Mouse (Mus musculus) kidney, postnatal 4 days (tissue): ENCODE measurements around the gene Sapcd1.
"Not testable (repeated sequence)": the region's sequence is repeated elsewhere in the genome, so short reads cannot be mapped to it uniquely, and the experiment has no call there.

ENCODE experiments used
- DNase-seq, 2 experiments: peaks; one replicate each; pipeline ENCODE4 v3.0.0; 2021; ENCODE audit warnings: mixed read lengths in 2 of 2

The Sapcd1 gene

GRCm38 (mm10) chr17:35052271-35052798, 24.5 kb upstream of the Sapcd1 start:
- no peak for DNase-seq

- DNase-seq = peak; percentile 78 to 87
Observed at GRCm38 (mm10) chr17:35051156-35052086, 23.6 kb upstream of the Sapcd1 start.

DNA sequence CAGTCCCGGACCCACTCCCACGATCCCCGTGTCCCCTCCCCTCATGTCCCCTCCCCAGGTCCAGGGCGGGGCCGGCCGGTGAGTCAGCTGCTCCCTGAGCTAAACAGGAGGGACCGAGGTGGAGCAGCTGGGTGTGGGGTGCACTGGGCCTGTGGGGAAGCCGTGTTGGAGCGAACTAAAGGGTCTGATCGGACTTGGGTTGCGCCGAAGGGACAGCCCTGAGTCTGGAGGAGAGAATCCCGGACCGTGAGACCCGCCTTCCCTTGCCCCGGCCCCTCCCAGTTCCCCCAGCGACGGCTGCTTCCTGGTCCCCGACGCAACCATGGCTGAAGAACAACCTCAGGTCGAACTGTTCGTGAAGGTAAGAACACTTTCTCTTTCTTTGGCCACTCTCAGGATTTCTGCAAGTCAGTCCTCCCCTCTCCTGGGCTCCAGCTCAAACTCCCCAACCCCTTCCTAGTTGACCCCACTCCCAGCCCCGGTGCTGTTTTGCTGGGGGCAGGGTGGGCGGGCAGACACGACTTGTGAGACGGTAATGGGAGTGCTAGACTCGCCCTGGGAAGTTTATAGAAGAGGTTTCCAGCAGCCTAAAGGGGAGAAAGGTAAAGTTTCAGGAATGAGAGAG, 22.4 kb upstream of the Sapcd1 start:
- peak; percentile 83 to 90 for DNase-seq

- DNase-seq = peak; percentile 78 to 86
Observed at GRCm38 (mm10) chr17:35049561-35050016, 21.8 kb upstream of the Sapcd1 start, which contains the start of gene Clic1. Gene Clic1 (plus strand): TSS chr17:35049966.

DNA sequence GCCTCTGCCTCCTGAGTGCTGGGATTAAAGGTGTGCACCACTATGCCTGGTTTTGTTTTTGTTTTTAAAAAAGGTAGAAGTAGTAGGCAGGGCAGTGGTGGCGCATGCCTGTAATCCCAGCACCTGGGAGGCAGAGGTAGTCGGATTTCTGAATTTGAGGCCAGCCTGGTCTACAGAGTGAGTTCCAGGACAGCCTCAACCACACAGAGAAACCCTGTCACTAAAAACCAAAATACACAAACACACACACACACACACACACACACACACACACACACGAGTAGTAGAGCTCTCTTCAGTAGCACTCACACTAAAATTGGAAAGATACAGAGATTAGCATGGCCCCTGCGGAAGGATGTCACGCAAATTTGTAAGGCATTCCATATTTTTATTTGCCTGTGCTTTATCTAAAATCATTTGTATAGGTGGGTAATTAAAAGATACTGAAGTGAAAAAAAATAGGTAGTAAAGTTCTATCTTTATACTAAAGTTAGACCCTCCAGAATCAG, 21.2 kb upstream of the Sapcd1 start:
- no peak for DNase-seq

- peak in 1 of 2 experiments; percentile 39 for DNase-seq
Observed at GRCm38 (mm10) chr17:35048149-35048931, 20.5 kb upstream of the Sapcd1 start.

DNA sequence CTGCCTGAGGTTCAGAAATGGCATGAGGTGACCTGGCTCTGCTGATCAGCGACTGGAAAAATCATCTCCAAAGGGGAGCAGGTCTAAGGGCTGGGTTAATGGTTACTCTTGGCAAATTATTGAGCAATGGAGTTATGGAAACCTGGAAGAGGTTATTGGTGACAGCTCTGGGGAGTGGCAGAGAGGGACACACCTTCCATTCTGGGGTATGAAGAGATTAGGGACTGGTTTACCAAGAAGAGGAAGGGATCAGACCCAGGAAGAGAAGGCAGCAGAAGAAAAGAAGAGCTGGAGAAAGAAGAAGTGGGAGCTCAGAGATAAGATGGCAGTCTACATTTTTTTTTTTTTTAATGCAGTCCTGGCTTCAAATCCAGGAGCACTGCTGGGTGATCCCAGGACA, 19.9 kb upstream of the Sapcd1 start:
- peak in 1 of 2 experiments; percentile 42 for DNase-seq

DNA sequence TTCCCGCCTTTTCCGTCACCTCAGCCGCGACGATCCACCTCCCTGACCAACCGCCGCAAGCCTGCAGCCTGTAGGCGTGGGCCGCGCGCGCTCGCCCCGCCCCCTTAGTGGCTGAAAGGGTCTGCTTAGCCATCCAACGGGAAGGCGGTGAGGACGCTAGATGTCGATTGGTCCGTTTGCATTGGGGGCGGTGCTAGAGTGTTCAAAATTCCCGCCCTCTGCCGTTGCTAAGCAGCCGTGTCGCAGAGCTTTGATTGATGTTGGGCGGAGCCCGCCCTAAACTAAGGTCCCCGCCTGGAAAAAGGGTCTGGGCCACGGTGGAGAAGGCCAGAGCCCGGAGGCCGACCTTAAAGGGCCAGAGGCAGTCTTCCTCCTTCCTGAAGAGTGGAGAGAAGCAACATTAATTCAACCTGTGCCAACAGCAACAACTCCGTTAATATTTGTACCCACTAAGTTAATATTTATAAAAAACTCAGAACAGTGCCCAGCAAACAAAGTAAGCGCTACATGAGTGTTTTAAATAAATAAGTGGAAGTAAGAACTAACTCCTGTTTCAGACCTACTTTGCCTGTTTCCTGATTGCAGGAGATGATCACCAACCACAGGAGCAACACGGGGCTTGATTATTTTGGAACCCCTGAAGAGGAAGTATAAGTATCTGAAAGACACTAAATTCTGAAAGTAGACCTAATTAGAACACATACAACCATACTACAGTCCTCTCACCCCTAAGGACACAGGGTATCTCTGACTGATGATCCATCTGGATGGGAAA, 19.1 kb upstream of the Sapcd1 start, which contains the start of gene Msh5:
Msh5 (minus strand) TSS at position 65 of the 775 bp plus-strand sequence.
- DNase-seq = peak; percentile 99

DNA sequence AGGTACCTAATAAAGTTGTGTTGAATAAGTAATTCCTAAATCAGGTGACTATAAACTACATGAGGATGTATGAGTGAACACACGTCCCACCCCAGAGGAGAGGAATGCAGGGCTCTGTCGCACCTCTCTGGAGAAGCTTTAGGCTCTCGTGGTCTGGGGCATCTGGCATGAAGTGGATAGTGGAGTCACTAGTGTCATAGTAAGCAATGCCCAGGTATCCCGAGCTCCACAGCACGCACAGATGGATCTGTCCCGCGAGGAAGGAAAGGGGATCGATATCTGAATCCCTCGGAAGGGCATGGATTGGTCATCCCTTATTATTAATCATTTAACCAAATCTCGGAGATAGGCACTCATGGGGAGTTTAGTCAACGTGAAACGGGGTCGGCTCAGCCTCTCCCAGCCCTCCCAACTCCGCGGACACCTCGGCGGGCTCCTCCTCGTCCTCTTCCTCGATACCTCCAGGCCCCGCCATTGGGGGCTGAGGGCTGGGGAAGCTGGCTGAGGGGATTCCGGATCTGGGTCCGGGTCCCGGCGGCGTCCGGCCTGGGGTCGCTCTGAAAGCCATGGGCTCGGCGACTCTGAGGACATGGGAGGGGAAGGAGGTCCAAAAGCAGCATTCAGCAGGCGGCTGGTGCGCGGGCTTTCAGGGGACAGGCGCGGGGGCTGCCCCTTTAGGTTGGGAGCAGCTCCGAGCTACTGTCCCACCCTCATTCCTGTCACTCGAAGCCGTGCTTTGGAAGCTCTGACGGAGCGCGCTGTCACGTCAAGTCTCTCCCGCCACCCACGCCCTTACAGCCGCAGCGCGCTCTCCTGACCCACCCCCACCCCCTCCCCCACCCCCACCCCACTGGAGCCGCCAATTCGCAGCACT, 18.2 kb upstream of the Sapcd1 start:
- no peak for DNase-seq

- no peak for DNase-seq
Observed at GRCm38 (mm10) chr17:35044904-35045806, 17.3 kb upstream of the Sapcd1 start.

DNA sequence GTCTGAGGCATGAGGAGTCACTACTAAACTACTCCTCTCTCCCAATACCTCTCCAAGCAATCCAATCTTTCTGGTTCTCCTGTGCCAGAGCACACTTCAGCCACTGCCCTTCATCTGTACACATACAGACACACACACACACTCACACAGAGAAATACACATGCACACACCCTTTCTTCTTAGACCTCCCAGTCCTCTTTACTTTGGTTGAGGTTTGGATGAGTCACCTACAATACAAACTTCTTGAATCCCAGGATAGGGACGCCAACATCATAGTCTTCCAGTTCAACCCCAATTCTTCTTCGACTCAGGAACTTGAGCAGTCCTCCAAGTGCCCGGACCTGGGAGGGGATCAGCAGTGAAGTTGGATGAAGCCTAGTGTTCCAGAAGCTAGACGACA, 16.0 kb upstream of the Sapcd1 start:
- no peak for DNase-seq

GRCm38 (mm10) chr17:35039121-35039873, 11.5 kb upstream of the Sapcd1 start:
- no peak for DNase-seq

- DNase-seq = no peak
Observed at GRCm38 (mm10) chr17:35034896-35035295, 7.1 kb upstream of the Sapcd1 start.

DNA sequence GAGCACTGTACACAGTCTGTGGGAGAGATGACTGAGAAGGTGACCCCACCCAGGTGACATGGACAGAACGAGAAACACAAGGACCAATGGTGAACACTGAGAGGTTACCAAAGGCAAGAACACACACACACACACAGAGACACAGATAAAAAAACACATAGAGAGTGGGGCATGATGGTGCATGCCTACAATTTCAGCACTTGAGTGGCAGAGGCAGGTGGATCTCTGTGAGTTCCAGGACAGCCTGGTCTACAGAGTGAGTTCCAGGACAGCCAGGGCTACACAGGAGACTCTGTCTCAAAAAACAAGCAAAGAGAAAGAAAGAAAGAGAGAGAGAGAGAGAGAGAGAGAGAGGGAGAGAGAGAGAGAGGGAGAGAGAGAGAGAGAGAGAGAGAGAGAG, 5.9 kb upstream of the Sapcd1 start:
- DNase-seq = not testable (repeated sequence)

GRCm38 (mm10) chr17:35032323-35032870, 4.6 kb upstream of the Sapcd1 start:
- DNase-seq = no peak

GRCm38 (mm10) chr17:35031880-35032279, 4.1 kb upstream of the Sapcd1 start:
- no peak for DNase-seq

- DNase-seq = no peak
Observed at GRCm38 (mm10) chr17:35031272-35031671, 3.5 kb upstream of the Sapcd1 start.
